Mouse (Mus musculus) liver, embryonic 14.5 days (tissue): ENCODE data around the gene Ddhd1. TPM values are rescaled to one million over a fixed set of nuclear protein-coding genes. Genes with fewer than 3 reads are reported as not detected.

Experiments
- ATAC-seq: fragments of 200-750 bp; cut with Nextera tagmentation; 2 replicates; pipeline ENCODE4 v1.8.0; 2017; ENCODE audit warnings: moderate number of reproducible peaks, mild to moderate bottlenecking, moderate library complexity; ENCODE audit not compliant: insufficient read depth
- DNase-seq, 3 experiments: peaks; one replicate each; pipeline ENCODE4 v3.0.0-alpha.2; 2012 to 2013; ENCODE audit warnings: low read depth in 3 of 3, low spot score in 3 of 3
- H3K27ac ChIP-seq: fragments of 300-500 bp; sonication (generic); 2 replicates; pipeline ENCODE4 v1.5.1; 2014; ENCODE audit warnings: moderate library complexity, mild to moderate bottlenecking, control low read depth, inconsistent platforms
- H3K27me3 ChIP-seq: fragments of 300-500 bp; sonication (generic); 2 replicates; pipeline ENCODE4 v1.6.1; 2014; ENCODE audit warnings: mild to moderate bottlenecking, low read length, moderate library complexity; ENCODE audit not compliant: control insufficient read depth, insufficient read depth
- H3K36me3 ChIP-seq: fragments of 300-500 bp; sonication (generic); replicated peaks from 2 replicates; pipeline ENCODE4 v1.6.1; 2014; ENCODE audit warnings: low read depth; ENCODE audit not compliant: control insufficient read depth, insufficient read depth
- H3K4me1 ChIP-seq, 2 experiments: fragments of 200-500 bp in 1 of 2; fragments of 300-500 bp in 1 of 2; sonication (generic) in 1 of 2; replicated peaks; 2 replicates each; pipeline ENCODE4 v1.6.1; 2012 to 2014; ENCODE audit warnings: antibody characterized with exemption in 1 of 2, inconsistent platforms in 1 of 2, low read length in 1 of 2; ENCODE audit not compliant: control insufficient read depth in 2 of 2, insufficient read depth in 2 of 2
- H3K4me2 ChIP-seq: fragments of 300-500 bp; sonication (generic); 2 replicates; pipeline ENCODE4 v1.6.1; 2014; ENCODE audit warnings: low read depth, mild to moderate bottlenecking, control low read depth, moderate library complexity
- H3K4me3 ChIP-seq, 2 experiments: fragments of 200-500 bp in 1 of 2; fragments of 300-500 bp in 1 of 2; sonication (generic) in 1 of 2; 2 replicates each; pipeline ENCODE4 v1.5.1; 2012 to 2014; ENCODE audit warnings: low read depth in 2 of 2, low read length in 2 of 2, mild to moderate bottlenecking in 2 of 2, control low read depth in 1 of 2, inconsistent platforms in 1 of 2, moderate library complexity in 1 of 2; ENCODE audit not compliant: insufficient read depth in 1 of 2
- H3K9ac ChIP-seq: fragments of 300-500 bp; sonication (generic); replicated peaks from 2 replicates; pipeline ENCODE4 v1.6.1; 2014; ENCODE audit warnings: mild to moderate bottlenecking, control low read depth, moderate library complexity
- H3K9me3 ChIP-seq: fragments of 300-500 bp; sonication (generic); 2 replicates; pipeline ENCODE4 v1.6.1; 2016; ENCODE audit warnings: low read length, mixed read lengths; ENCODE audit not compliant: control insufficient read depth
- CTCF ChIP-seq: IDR thresholded peaks from 2 replicates; pipeline ENCODE4 v1.5.1; 2016; ENCODE audit warnings: antibody characterized with exemption, low read depth, control low read depth
- EP300 ChIP-seq: IDR thresholded peaks from 2 replicates; pipeline ENCODE4 v1.6.1; 2016; ENCODE audit warnings: antibody characterized with exemption, low read depth
- WGBS: fragments of 180-500 bp; shearing (Covaris S2); extraction: QIAGEN DNeasy Blood & Tissue Kit; methylation state at CpG from one replicate; pipeline ENCODE4 v1.1.7; 2014; ENCODE audit not compliant: insufficient replicate concordance; 5-methylcytosine and 5-hydroxymethylcytosine counted together
- polyA plus RNA-seq, 2 experiments: library from polyadenylated mRNA; depleted of rRNA in 1 of 2; stranded (reverse) in 1 of 2; unstranded in 1 of 2; fragments of >200 nt; fragmentation: Nextera tagmentation in 1 of 2; extraction: Ambion mirVana in 1 of 2; gene quantifications; 2 replicates each; pipeline versions ENCODE4 v1.2.1 to v1.2.3; 2012 to 2014

Gene Ddhd1
- 12.9 and 15.4 TPM in 2 replicates for polyA plus RNA-seq (2012; rRNA removed)
- polyA plus RNA-seq (2014; fragmentation: Nextera tagmentation; extraction: Ambion mirVana) = 8.9 and 10.7 TPM in 2 replicates

- peak; percentile 75 to 82 (median 79) for DNase-seq
- WGBS = under 1% methylated on average over 112 of the region's 123 CpGs
- peaks cover 28 to 32% of the 10 kb centered on the region in 2 experiments for H3K4me1 ChIP-seq
Observed at GRCm38 (mm10) chr14:45657641-45658611, at the start of gene Ddhd1. Gene Ddhd1, minus strand, starts transcription at chr14:45658143.

GRCm38 (mm10) chr14:45707176-45707910 lies 49.4 kb upstream of the Ddhd1 start:
- Histone ChIP-seq H3K4me3 (no peak overlapping the region), H3K9me3 (no peaks in the 10 kb centered on the region), H3K4me2 (no peak overlapping the region), H3K9ac (no peak overlapping the region), H3K27me3 (no peaks in the 10 kb centered on the region), H3K36me3 (no peaks in the 10 kb centered on the region), H3K4me1 (no peaks in the 10 kb centered on the region), H3K27ac (no peak overlapping the region)
- DNase-seq = no peak
- 36% methylated on average over 3 of the region's 3 CpGs for WGBS
- TF ChIP-seq EP300 (no peak), CTCF (no peak)
- no peak for ATAC-seq

More at GRCm38 (mm10) chr14:45657641-45658611, at the start of gene Ddhd1:
- Histone ChIP-seq H3K36me3 (peaks cover 3% of the 10 kb centered on the region; the same call in 1 of the 2 replicates), H3K4me3 (peak within 1 kb of the TSS; percentile 81 to 93), H3K4me2 (peak within 1 kb of the TSS; percentile 90), H3K27ac (peak within 1 kb of the TSS; percentile 90), H3K27me3 (no peaks in the 10 kb centered on the region), H3K9ac (peak within 1 kb of the TSS; percentile 92), H3K9me3 (no peaks in the 10 kb centered on the region)
- peak; percentile 84 for ATAC-seq
- no peak for TF ChIP-seq CTCF
- TF ChIP-seq EP300 = 0 out of 2 replicates have a peak, but pooled peaks have one; percentile 18

- 41% methylated on average over 6 of the region's 6 CpGs for WGBS
- H3K27ac ChIP-seq = no peak overlapping the region
Observed at GRCm38 (mm10) chr14:45700031-45700572, 42.2 kb upstream of the Ddhd1 start.

GRCm38 (mm10) chr14:45698867-45699266 lies 40.9 kb upstream of the Ddhd1 start:
- no peak for TF ChIP-seq EP300
- no peak for TF ChIP-seq CTCF
- Histone ChIP-seq H3K9ac (no peak overlapping the region), H3K4me3 (no peak overlapping the region), H3K9me3 (no peaks in the 10 kb centered on the region), H3K4me2 (no peak overlapping the region), H3K27me3 (no peaks in the 10 kb centered on the region), H3K27ac (no peak overlapping the region), H3K4me1 (no peaks in the 10 kb centered on the region), H3K36me3 (no peaks in the 10 kb centered on the region)
- ATAC-seq (no peak), DNase-seq (no peak)
- WGBS = 24% methylated on average over 3 of the region's 3 CpGs

More at GRCm38 (mm10) chr14:45700031-45700572, 42.2 kb upstream of the Ddhd1 start:
- Histone ChIP-seq H3K4me2 (no peak overlapping the region), H3K36me3 (no peaks in the 10 kb centered on the region), H3K9ac (no peak overlapping the region), H3K9me3 (no peaks in the 10 kb centered on the region), H3K27me3 (no peaks in the 10 kb centered on the region), H3K4me1 (no peaks in the 10 kb centered on the region), H3K4me3 (no peak overlapping the region)
- DNase-seq (no peak), ATAC-seq (no peak)
- TF ChIP-seq CTCF = no peak
- no peak for TF ChIP-seq EP300
